Mouse (Mus musculus) CD4-positive helper T cell, adult 2 months (primary cell): ENCODE data around the gene Lamc1.
"Not testable (repeated sequence)": the region's sequence is repeated elsewhere in the genome, so short reads cannot be mapped to it uniquely, and the experiment has no call there.

ENCODE experiments used
- DNase-seq: peaks from one replicate; pipeline ENCODE4 v3.0.0-alpha.2; 2012; ENCODE audit warnings: low read depth, missing footprints, low spot score

Gene Lamc1

GRCm38 (mm10) chr1:153331796-153332443, 666 bp downstream of the Lamc1 start:
- DNase-seq = peak; percentile 65

GRCm38 (mm10) chr1:153331206-153331605, 1.4 kb downstream of the Lamc1 start:
- DNase-seq = no peak

GRCm38 (mm10) chr1:153329306-153329705, 3.3 kb downstream of the Lamc1 start:
- no peak for DNase-seq

GRCm38 (mm10) chr1:153327063-153327462, 5.5 kb downstream of the Lamc1 start:
- no peak for DNase-seq

GRCm38 (mm10) chr1:153326226-153326625, 6.4 kb downstream of the Lamc1 start:
- no peak for DNase-seq

- no peak for DNase-seq
These were observed 11.2 kb downstream of the Lamc1 start for GRCm38 (mm10) chr1:153321404-153321803.

- DNase-seq = no peak
These were observed 11.9 kb downstream of the Lamc1 start for GRCm38 (mm10) chr1:153320554-153321147.

GRCm38 (mm10) chr1:153320121-153320520, 12.5 kb downstream of the Lamc1 start:
- DNase-seq = peak; percentile 77

GRCm38 (mm10) chr1:153318741-153319140, 13.8 kb downstream of the Lamc1 start:
- DNase-seq = no peak

- DNase-seq = no peak
These were observed 14.3 kb downstream of the Lamc1 start for GRCm38 (mm10) chr1:153318287-153318686.

- peak; percentile 21 for DNase-seq
These were observed 14.9 kb downstream of the Lamc1 start for GRCm38 (mm10) chr1:153317486-153318260.

GRCm38 (mm10) chr1:153316956-153317355, 15.6 kb downstream of the Lamc1 start:
- no peak for DNase-seq

GRCm38 (mm10) chr1:153316286-153316685, 16.3 kb downstream of the Lamc1 start:
- DNase-seq = no peak

- DNase-seq = no peak
These were observed 17.5 kb downstream of the Lamc1 start for GRCm38 (mm10) chr1:153315121-153315520.

- DNase-seq = no peak
These were observed 19.6 kb downstream of the Lamc1 start for GRCm38 (mm10) chr1:153312992-153313391.

- DNase-seq = no peak
These were observed 22.4 kb downstream of the Lamc1 start for GRCm38 (mm10) chr1:153310190-153310589.

- no peak for DNase-seq
These were observed 23.3 kb downstream of the Lamc1 start for GRCm38 (mm10) chr1:153309310-153309709.

GRCm38 (mm10) chr1:153308915-153309296, 23.7 kb downstream of the Lamc1 start:
- no peak for DNase-seq

- DNase-seq = no peak
These were observed 24.2 kb downstream of the Lamc1 start for GRCm38 (mm10) chr1:153308179-153308914.

GRCm38 (mm10) chr1:153307509-153308178, 24.9 kb downstream of the Lamc1 start:
- DNase-seq = no peak

GRCm38 (mm10) chr1:153305728-153306127, 26.9 kb downstream of the Lamc1 start:
- not testable (repeated sequence) for DNase-seq
